Mouse (Mus musculus): ENCODE measurements around the gene Wfdc6b. TPM values are rescaled to one million over a fixed set of nuclear protein-coding genes. Genes with fewer than 3 reads are reported as not detected.

Wfdc6b gene
- polyA plus RNA-seq, 1 experiment, result not detected

GRCm38 (mm10) chr2:164638696-164639095 is 25.4 kb downstream of the Wfdc6b start, which contains the start of gene Wfdc16:
Gene Wfdc16 (minus strand): TSS chr2:164638796.
- H3K27ac ChIP-seq (replicated peaks; ENCODE audit: low read depth, low read length), result no peak within 1 kb of the TSS
- H3K4me1 ChIP-seq (ENCODE audit: control insufficient read depth, insufficient read depth, insufficient read length, low read length), result no peaks in the 10 kb centered on the region
- no peak within 1 kb of the TSS for H3K4me3 ChIP-seq (ENCODE audit: insufficient read depth, low read depth, low read length)

GRCm38 (mm10) chr2:164641129-164641528 is 27.8 kb downstream of the Wfdc6b start:
- Histone ChIP-seq H3K4me3 (ENCODE audit: insufficient read depth, low read depth, low read length) (no peak overlapping the region), H3K4me1 (ENCODE audit: control insufficient read depth, insufficient read depth, insufficient read length, low read length) (no peaks in the 10 kb centered on the region), H3K27ac (replicated peaks; ENCODE audit: low read depth, low read length) (no peak overlapping the region)

- Histone ChIP-seq H3K4me3 (ENCODE audit: insufficient read depth, low read depth, low read length) (no peak overlapping the region), H3K27ac (replicated peaks; ENCODE audit: low read depth, low read length) (no peak overlapping the region), H3K4me1 (ENCODE audit: control insufficient read depth, insufficient read depth, insufficient read length, low read length) (no peaks in the 10 kb centered on the region)
Observed at GRCm38 (mm10) chr2:164641881-164642673, 28.8 kb downstream of the Wfdc6b start.

- Histone ChIP-seq H3K4me3 (ENCODE audit: insufficient read depth, low read depth, low read length) (no peak within 1 kb of the TSS), H3K27ac (replicated peaks; ENCODE audit: low read depth, low read length) (no peak within 1 kb of the TSS), H3K4me1 (ENCODE audit: control insufficient read depth, insufficient read depth, insufficient read length, low read length) (no peaks in the 10 kb centered on the region)
Observed at GRCm38 (mm10) chr2:164655858-164656257, 42.5 kb downstream of the Wfdc6b start, which contains the start of gene Wfdc10. Gene Wfdc10 (plus strand): TSS chr2:164656046.

- Histone ChIP-seq H3K27ac (replicated peaks; ENCODE audit: low read depth, low read length) (no peak within 1 kb of the TSS), H3K4me1 (ENCODE audit: control insufficient read depth, insufficient read depth, insufficient read length, low read length) (no peaks in the 10 kb centered on the region), H3K4me3 (ENCODE audit: insufficient read depth, low read depth, low read length) (no peak within 1 kb of the TSS)
Observed at GRCm38 (mm10) chr2:164656483-164656882, 43.2 kb downstream of the Wfdc6b start, which contains the start of gene Wfdc9. Gene Wfdc9 (minus strand): TSS chr2:164656583.

- Histone ChIP-seq H3K27ac (replicated peaks; ENCODE audit: low read depth, low read length) (no peak overlapping the region), H3K4me1 (ENCODE audit: control insufficient read depth, insufficient read depth, insufficient read length, low read length) (no peaks in the 10 kb centered on the region), H3K4me3 (ENCODE audit: insufficient read depth, low read depth, low read length) (no peak overlapping the region)
Observed at GRCm38 (mm10) chr2:164664851-164665250, 51.5 kb downstream of the Wfdc6b start.

Other genes starting within 250 kb of the Wfdc6b start
- gene Slpi, start 224.4 kb upstream of the Wfdc6b start, polyA plus RNA-seq (2012; ENCODE audit: insufficient read depth, insufficient read length, missing spikeins), result 2.6 TPM in 1 of 2 replicates, not detected in the other
- gene Rbpjl, start 210.4 kb upstream of the Wfdc6b start, polyA plus RNA-seq (2012; ENCODE audit: insufficient read depth, insufficient read length, missing spikeins), result not detected in 2 replicates
- gene Matn4, start 208.4 kb upstream of the Wfdc6b start, polyA plus RNA-seq (2012; ENCODE audit: insufficient read depth, insufficient read length, missing spikeins), result 0.52 TPM in 1 of 2 replicates, not detected in the other
- gene Sdc4, start 169.6 kb upstream of the Wfdc6b start, polyA plus RNA-seq (2012; ENCODE audit: insufficient read depth, insufficient read length, missing spikeins), result 34.7 and 37.6 TPM in 2 replicates
- gene Sys1, start 156.6 kb upstream of the Wfdc6b start, polyA plus RNA-seq (2012; ENCODE audit: insufficient read depth, insufficient read length, missing spikeins), result 24.4 and 27.2 TPM in 2 replicates
- gene Gm20458, start 152.6 kb upstream of the Wfdc6b start, polyA plus RNA-seq (2012; ENCODE audit: insufficient read depth, insufficient read length, missing spikeins), result 2.4 TPM in 1 of 2 replicates, not detected in the other
- not detected in 2 replicates for gene Trp53tg5, start 139.8 kb upstream of the Wfdc6b start, polyA plus RNA-seq (2012; ENCODE audit: insufficient read depth, insufficient read length, missing spikeins)
- 23.0 and 26.8 TPM in 2 replicates for gene Dbndd2, start 127.4 kb upstream of the Wfdc6b start, polyA plus RNA-seq (2012; ENCODE audit: insufficient read depth, insufficient read length, missing spikeins)
- 15.7 and 21.6 TPM in 2 replicates for gene Pigt, start 116.0 kb upstream of the Wfdc6b start, polyA plus RNA-seq (2012; ENCODE audit: insufficient read depth, insufficient read length, missing spikeins)
- gene Wfdc2, start 51.1 kb upstream of the Wfdc6b start, polyA plus RNA-seq (2012; ENCODE audit: insufficient read depth, insufficient read length, missing spikeins), result not detected in 2 replicates
- not detected in 2 replicates for gene Spint3, start 40.1 kb upstream of the Wfdc6b start, polyA plus RNA-seq (2012; ENCODE audit: insufficient read depth, insufficient read length, missing spikeins)
- not detected in 2 replicates for gene Wfdc6a, start 28.1 kb upstream of the Wfdc6b start, polyA plus RNA-seq (2012; ENCODE audit: insufficient read depth, insufficient read length, missing spikeins)
- not detected in 2 replicates for gene Eppin, start 19.9 kb upstream of the Wfdc6b start, polyA plus RNA-seq (2012; ENCODE audit: insufficient read depth, insufficient read length, missing spikeins)
- gene Wfdc8, start 104 bp downstream of the Wfdc6b start, polyA plus RNA-seq (2012; ENCODE audit: insufficient read depth, insufficient read length, missing spikeins), result not detected in 2 replicates
- not detected in 2 replicates for gene Wfdc16, start 25.3 kb downstream of the Wfdc6b start, polyA plus RNA-seq (2012; ENCODE audit: insufficient read depth, insufficient read length, missing spikeins)
- gene Wfdc10, start 42.5 kb downstream of the Wfdc6b start, polyA plus RNA-seq (2012; ENCODE audit: insufficient read depth, insufficient read length, missing spikeins), result not detected in 2 replicates
- gene Wfdc9, start 43.1 kb downstream of the Wfdc6b start, polyA plus RNA-seq (2012; ENCODE audit: insufficient read depth, insufficient read length, missing spikeins), result not detected in 2 replicates
- not detected in 2 replicates for gene Wfdc11, start 60.6 kb downstream of the Wfdc6b start, polyA plus RNA-seq (2012; ENCODE audit: insufficient read depth, insufficient read length, missing spikeins)
- gene Wfdc13, start 71.6 kb downstream of the Wfdc6b start, polyA plus RNA-seq (2012; ENCODE audit: insufficient read depth, insufficient read length, missing spikeins), result not detected in 2 replicates
- not detected in 2 replicates for gene Spint4, start 85.0 kb downstream of the Wfdc6b start, polyA plus RNA-seq (2012; ENCODE audit: insufficient read depth, insufficient read length, missing spikeins)
- gene Spint5, start 101.8 kb downstream of the Wfdc6b start, polyA plus RNA-seq (2012; ENCODE audit: insufficient read depth, insufficient read length, missing spikeins), result not detected in 2 replicates
- gene Wfdc3, start 132.4 kb downstream of the Wfdc6b start, polyA plus RNA-seq (2012; ENCODE audit: insufficient read depth, insufficient read length, missing spikeins), result not detected in 2 replicates
- 12.7 and 16.6 TPM in 2 replicates for gene Dnttip1, start 132.5 kb downstream of the Wfdc6b start, polyA plus RNA-seq (2012; ENCODE audit: insufficient read depth, insufficient read length, missing spikeins)
- 1.4 and 3.8 TPM in 2 replicates for gene Ube2c, start 156.4 kb downstream of the Wfdc6b start, polyA plus RNA-seq (2012; ENCODE audit: insufficient read depth, insufficient read length, missing spikeins)
- gene Tnnc2, start 166.4 kb downstream of the Wfdc6b start, polyA plus RNA-seq (2012; ENCODE audit: insufficient read depth, insufficient read length, missing spikeins), result 204 and 410 TPM in 2 replicates
- gene Snx21, start 172.3 kb downstream of the Wfdc6b start, polyA plus RNA-seq (2012; ENCODE audit: insufficient read depth, insufficient read length, missing spikeins), result 28.2 and 36.8 TPM in 2 replicates
- gene Acot8, start 191.4 kb downstream of the Wfdc6b start, polyA plus RNA-seq (2012; ENCODE audit: insufficient read depth, insufficient read length, missing spikeins), result 15.5 and 16.3 TPM in 2 replicates
- gene Zswim3, start 191.6 kb downstream of the Wfdc6b start, polyA plus RNA-seq (2012; ENCODE audit: insufficient read depth, insufficient read length, missing spikeins), result 1.5 and 3.6 TPM in 2 replicates
- gene Zswim1, start 209.2 kb downstream of the Wfdc6b start, polyA plus RNA-seq (2012; ENCODE audit: insufficient read depth, insufficient read length, missing spikeins), result 4.1 and 5.3 TPM in 2 replicates
- not detected in 2 replicates for gene Spata25, start 215.0 kb downstream of the Wfdc6b start, polyA plus RNA-seq (2012; ENCODE audit: insufficient read depth, insufficient read length, missing spikeins)
- gene Ctsa, start 219.4 kb downstream of the Wfdc6b start, polyA plus RNA-seq (2012; ENCODE audit: insufficient read depth, insufficient read length, missing spikeins), result 44.9 and 55.0 TPM in 2 replicates
- gene Neurl2, start 219.9 kb downstream of the Wfdc6b start, polyA plus RNA-seq (2012; ENCODE audit: insufficient read depth, insufficient read length, missing spikeins), result 1.1 and 4.1 TPM in 2 replicates
- gene Pltp, start 244.2 kb downstream of the Wfdc6b start, polyA plus RNA-seq (2012; ENCODE audit: insufficient read depth, insufficient read length, missing spikeins), result 59.0 and 82.5 TPM in 2 replicates